Mouse (Mus musculus): ENCODE measurements at regions not wholly inside any gene's neighbourhood (a gene's known extent, or its start where the extent isn't known, plus 50 kb on each side); places are given as distances from the start of the nearest gene placed in this dataset.

GRCm38 (mm10) chrX:19219301-19219700 lies 261.8 kb downstream of the Tex13c3 start:
- Histone ChIP-seq H3K4me1 (ENCODE audit: control insufficient read depth, insufficient read depth, low read length) (no peaks in the 10 kb centered on the region), H3K27ac (replicated peaks; ENCODE audit: low read depth, low read length) (no peak overlapping the region), H3K9ac (replicated peaks; ENCODE audit: low read length) (no peak overlapping the region), H3K27me3 (ENCODE audit: control insufficient read depth, insufficient read depth, low read length) (no peaks in the 10 kb centered on the region), H3K9me3 (ENCODE audit: control insufficient read depth, low read length) (no peaks in the 10 kb centered on the region), H3K36me3 (ENCODE audit: control insufficient read depth, insufficient read depth, low read length) (no peaks in the 10 kb centered on the region), H3K4me2 (ENCODE audit: low read length) (no peak overlapping the region), H3K4me3 (replicated peaks; ENCODE audit: low read depth, low read length) (no peak overlapping the region)
- ATAC-seq (ENCODE audit: low FRiP score, low TSS enrichment) (no peak), DNase-seq (no peak)
- WGBS, result 95% methylated on average over 2 of the region's 2 CpGs

GRCm38 (mm10) chrX:19206420-19206819 lies 274.7 kb downstream of the Tex13c3 start:
- no peaks in the 10 kb centered on the region for H3K27me3 ChIP-seq (ENCODE audit: control insufficient read depth, insufficient read depth, low read length)
- no peak overlapping the region for H3K4me2 ChIP-seq (ENCODE audit: low read length)
- no peak overlapping the region for H3K9ac ChIP-seq (replicated peaks; ENCODE audit: low read length)
- WGBS, result 88% methylated on average over 1 of the region's 1 CpGs
- H3K27ac ChIP-seq (replicated peaks; ENCODE audit: low read depth, low read length), result no peak overlapping the region
- no peaks in the 10 kb centered on the region for H3K36me3 ChIP-seq (ENCODE audit: control insufficient read depth, insufficient read depth, low read length)
- H3K4me3 ChIP-seq (replicated peaks; ENCODE audit: low read depth, low read length), result no peak overlapping the region
- H3K4me1 ChIP-seq (ENCODE audit: control insufficient read depth, insufficient read depth, low read length), result no peaks in the 10 kb centered on the region
- no peak for ATAC-seq (ENCODE audit: low FRiP score, low TSS enrichment)
- no peaks in the 10 kb centered on the region for H3K9me3 ChIP-seq (ENCODE audit: control insufficient read depth, low read length)
- DNase-seq, result no peak

DNA sequence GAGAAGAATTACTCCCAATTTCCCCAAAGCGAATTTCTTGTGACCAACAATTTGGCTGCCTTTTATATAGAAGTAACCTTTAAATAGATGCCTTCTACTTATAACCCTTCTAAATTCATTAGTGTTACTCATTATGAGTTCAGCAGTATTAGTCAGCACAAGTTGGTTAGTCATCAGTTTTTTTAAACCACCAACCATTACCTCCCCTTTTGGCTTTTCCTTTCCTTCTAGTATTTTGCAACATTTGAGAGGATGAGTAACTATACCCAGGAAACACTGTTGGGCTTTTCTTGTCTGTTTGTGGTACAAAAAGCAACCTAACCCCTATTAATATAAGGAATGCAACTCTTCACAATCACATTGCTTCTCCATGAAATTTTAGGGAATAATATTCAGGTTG lies 278.6 kb downstream of the Tex13c3 start:
- H3K4me3 ChIP-seq (replicated peaks; ENCODE audit: low read depth, low read length), result no peak overlapping the region
- WGBS, result 98% methylated on average over 1 of the region's 1 CpGs
- no peak overlapping the region for H3K4me2 ChIP-seq (ENCODE audit: low read length)
- no peak overlapping the region for H3K27ac ChIP-seq (replicated peaks; ENCODE audit: low read depth, low read length)
- H3K9me3 ChIP-seq (ENCODE audit: control insufficient read depth, low read length), result no peaks in the 10 kb centered on the region
- DNase-seq, result no peak
- H3K9ac ChIP-seq (replicated peaks; ENCODE audit: low read length), result no peak overlapping the region
- ATAC-seq (ENCODE audit: low FRiP score, low TSS enrichment), result no peak
- no peaks in the 10 kb centered on the region for H3K4me1 ChIP-seq (ENCODE audit: control insufficient read depth, insufficient read depth, low read length)
- H3K36me3 ChIP-seq (ENCODE audit: control insufficient read depth, insufficient read depth, low read length), result no peaks in the 10 kb centered on the region
- H3K27me3 ChIP-seq (ENCODE audit: control insufficient read depth, insufficient read depth, low read length), result no peaks in the 10 kb centered on the region

DNA sequence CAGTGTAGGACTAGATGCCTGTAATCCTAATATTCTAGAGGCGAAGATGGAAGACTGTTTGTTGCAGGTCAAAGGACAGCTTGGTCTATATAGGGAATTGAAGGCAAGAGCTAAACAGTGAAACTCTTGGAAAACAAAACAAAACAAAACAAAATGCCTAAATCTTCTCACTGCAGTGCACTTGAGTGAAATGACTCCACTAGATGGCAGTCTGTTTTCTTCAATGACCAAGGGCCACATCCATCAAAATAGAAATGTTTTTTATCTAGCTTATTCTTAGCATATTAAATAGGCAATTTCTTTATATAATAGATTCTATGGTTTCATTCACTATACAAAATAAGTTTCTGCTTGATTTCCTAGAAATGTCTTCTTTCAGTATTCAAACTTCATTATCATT lies 279.7 kb downstream of the Tex13c3 start:
- Histone ChIP-seq H3K4me3 (replicated peaks; ENCODE audit: low read depth, low read length) (no peak overlapping the region), H3K9ac (replicated peaks; ENCODE audit: low read length) (no peak overlapping the region), H3K27me3 (ENCODE audit: control insufficient read depth, insufficient read depth, low read length) (no peaks in the 10 kb centered on the region), H3K9me3 (ENCODE audit: control insufficient read depth, low read length) (no peaks in the 10 kb centered on the region), H3K36me3 (ENCODE audit: control insufficient read depth, insufficient read depth, low read length) (no peaks in the 10 kb centered on the region), H3K27ac (replicated peaks; ENCODE audit: low read depth, low read length) (no peak overlapping the region), H3K4me2 (ENCODE audit: low read length) (no peak overlapping the region), H3K4me1 (ENCODE audit: control insufficient read depth, insufficient read depth, low read length) (no peaks in the 10 kb centered on the region)
- WGBS, result 79% methylated on average over 1 of the region's 1 CpGs
- DNase-seq (peak; percentile 2), ATAC-seq (ENCODE audit: low FRiP score, low TSS enrichment) (no peak)

DNA sequence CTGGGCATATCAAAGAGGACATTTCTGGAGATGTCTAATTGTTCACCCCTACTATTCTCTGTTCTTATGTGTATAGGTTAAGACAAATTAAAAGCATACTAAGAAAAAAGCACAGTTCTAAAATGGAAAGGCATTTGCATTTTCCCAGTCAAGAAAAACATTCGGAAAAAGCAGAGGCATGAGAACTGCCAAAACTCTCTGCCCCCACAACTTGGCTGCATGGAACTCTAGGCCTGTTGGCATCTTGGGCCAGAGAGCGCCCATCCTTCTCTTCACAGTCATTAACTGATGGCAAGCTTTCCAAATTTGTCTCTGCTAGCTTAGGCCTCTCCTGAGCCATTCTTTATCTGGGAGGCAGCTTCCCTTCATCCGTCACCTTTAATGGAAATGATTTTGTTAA lies 281.6 kb downstream of the Tex13c3 start:
- H3K4me1 ChIP-seq (ENCODE audit: control insufficient read depth, insufficient read depth, low read length), result no peaks in the 10 kb centered on the region
- DNase-seq (no peak), ATAC-seq (ENCODE audit: low FRiP score, low TSS enrichment) (no peak)
- no peaks in the 10 kb centered on the region for H3K27me3 ChIP-seq (ENCODE audit: control insufficient read depth, insufficient read depth, low read length)
- H3K4me3 ChIP-seq (replicated peaks; ENCODE audit: low read depth, low read length), result no peak overlapping the region
- no peaks in the 10 kb centered on the region for H3K36me3 ChIP-seq (ENCODE audit: control insufficient read depth, insufficient read depth, low read length)
- no peak overlapping the region for H3K27ac ChIP-seq (replicated peaks; ENCODE audit: low read depth, low read length)
- no peak overlapping the region for H3K4me2 ChIP-seq (ENCODE audit: low read length)
- H3K9me3 ChIP-seq (ENCODE audit: control insufficient read depth, low read length), result no peaks in the 10 kb centered on the region
- no peak overlapping the region for H3K9ac ChIP-seq (replicated peaks; ENCODE audit: low read length)
- WGBS, result 90% methylated on average over 3 of the region's 3 CpGs

- WGBS, result 82% methylated on average over 2 of the region's 2 CpGs
- no peak overlapping the region for H3K27ac ChIP-seq (replicated peaks; ENCODE audit: low read depth, low read length)
- ATAC-seq (ENCODE audit: low FRiP score, low TSS enrichment), result no peak
Observed at GRCm38 (mm10) chrX:19168983-19169382, 312.1 kb downstream of the Tex13c3 start.

GRCm38 (mm10) chrX:19168546-19168945 lies 312.6 kb downstream of the Tex13c3 start:
- Histone ChIP-seq H3K27ac (replicated peaks; ENCODE audit: low read depth, low read length) (no peak overlapping the region), H3K4me1 (ENCODE audit: control insufficient read depth, insufficient read depth, low read length) (no peaks in the 10 kb centered on the region), H3K4me3 (replicated peaks; ENCODE audit: low read depth, low read length) (no peak overlapping the region), H3K9me3 (ENCODE audit: control insufficient read depth, low read length) (no peaks in the 10 kb centered on the region), H3K4me2 (ENCODE audit: low read length) (no peak overlapping the region), H3K36me3 (ENCODE audit: control insufficient read depth, insufficient read depth, low read length) (no peaks in the 10 kb centered on the region), H3K9ac (replicated peaks; ENCODE audit: low read length) (no peak overlapping the region), H3K27me3 (ENCODE audit: control insufficient read depth, insufficient read depth, low read length) (no peaks in the 10 kb centered on the region)
- DNase-seq, result no peak
- 83% methylated on average over 5 of the region's 5 CpGs for WGBS
- no peak for ATAC-seq (ENCODE audit: low FRiP score, low TSS enrichment)

More at GRCm38 (mm10) chrX:19168983-19169382, 312.1 kb downstream of the Tex13c3 start:
- DNase-seq, result no peak
- H3K27me3 ChIP-seq (ENCODE audit: control insufficient read depth, insufficient read depth, low read length), result no peaks in the 10 kb centered on the region
- H3K4me2 ChIP-seq (ENCODE audit: low read length), result no peak overlapping the region
- H3K9me3 ChIP-seq (ENCODE audit: control insufficient read depth, low read length), result no peaks in the 10 kb centered on the region
- H3K36me3 ChIP-seq (ENCODE audit: control insufficient read depth, insufficient read depth, low read length), result no peaks in the 10 kb centered on the region
- H3K4me3 ChIP-seq (replicated peaks; ENCODE audit: low read depth, low read length), result no peak overlapping the region
- H3K4me1 ChIP-seq (ENCODE audit: control insufficient read depth, insufficient read depth, low read length), result no peaks in the 10 kb centered on the region
- no peak overlapping the region for H3K9ac ChIP-seq (replicated peaks; ENCODE audit: low read length)

DNA sequence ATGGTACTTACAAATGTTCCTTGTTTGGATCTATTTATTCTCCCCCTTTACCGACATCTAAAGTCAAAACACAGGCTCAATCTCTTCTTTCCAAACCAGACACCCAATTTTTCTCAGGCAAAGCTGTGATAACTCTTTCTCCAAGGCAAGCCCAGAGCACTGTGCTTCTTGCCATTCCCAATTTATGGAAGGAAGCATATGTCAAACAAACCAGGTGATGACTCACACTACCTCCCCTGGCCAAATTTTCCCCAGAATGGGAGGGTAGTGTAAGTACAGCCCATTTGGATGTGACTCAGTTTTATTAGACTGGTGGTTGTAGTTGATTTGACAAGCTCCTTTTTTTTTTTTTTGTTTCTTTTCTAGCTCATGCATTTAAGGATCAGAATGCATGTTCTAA lies 313.0 kb downstream of the Tex13c3 start:
- Histone ChIP-seq H3K27ac (replicated peaks; ENCODE audit: low read depth, low read length) (no peak overlapping the region), H3K9me3 (ENCODE audit: control insufficient read depth, low read length) (no peaks in the 10 kb centered on the region), H3K4me3 (replicated peaks; ENCODE audit: low read depth, low read length) (no peak overlapping the region), H3K4me2 (ENCODE audit: low read length) (no peak overlapping the region), H3K9ac (replicated peaks; ENCODE audit: low read length) (no peak overlapping the region), H3K36me3 (ENCODE audit: control insufficient read depth, insufficient read depth, low read length) (no peaks in the 10 kb centered on the region), H3K4me1 (ENCODE audit: control insufficient read depth, insufficient read depth, low read length) (no peaks in the 10 kb centered on the region), H3K27me3 (ENCODE audit: control insufficient read depth, insufficient read depth, low read length) (no peaks in the 10 kb centered on the region)
- 77% methylated on average over 1 of the region's 1 CpGs for WGBS
- no peak for ATAC-seq (ENCODE audit: low FRiP score, low TSS enrichment)
- no peak for DNase-seq

DNA sequence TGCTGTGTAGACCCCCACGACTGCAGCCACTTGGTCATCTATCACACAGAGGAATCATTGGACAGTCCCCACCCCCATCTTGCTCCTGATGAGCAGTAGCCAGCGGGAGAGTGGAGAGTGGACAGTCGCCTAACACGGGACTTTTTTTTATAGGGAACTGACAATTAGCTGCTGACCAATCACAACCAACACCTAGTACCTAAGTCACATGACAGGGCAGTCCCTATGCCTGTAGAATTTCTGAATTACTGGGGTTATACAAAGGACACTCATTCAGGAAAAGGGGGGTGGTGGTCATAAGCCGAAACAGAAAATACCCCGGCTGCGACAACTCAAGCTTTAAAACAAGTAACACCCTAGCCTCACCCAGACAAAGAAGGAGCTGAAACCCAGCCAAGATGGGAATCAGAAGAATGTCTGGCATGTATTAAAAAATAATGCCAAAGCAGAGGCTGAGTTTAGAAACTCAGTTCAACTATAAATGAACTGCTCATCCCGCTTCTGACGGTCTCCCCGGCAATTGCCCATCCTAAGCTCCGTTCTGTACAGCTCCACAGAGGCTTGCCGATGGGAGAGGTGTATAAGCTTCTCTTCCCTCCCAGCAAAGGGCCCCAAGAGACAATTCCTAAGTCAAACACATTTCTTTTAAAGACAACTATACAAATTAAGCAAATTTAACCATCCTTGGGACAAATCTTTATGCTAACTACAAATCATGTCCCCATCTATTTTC lies 313.8 kb downstream of the Tex13c3 start:
- Histone ChIP-seq H3K4me2 (ENCODE audit: low read length) (peak overlapping the region; percentile 40), H3K9ac (replicated peaks; ENCODE audit: low read length) (no peak overlapping the region)

More for the DNA sequence above, 313.8 kb downstream of the Tex13c3 start:
- Histone ChIP-seq H3K4me1 (ENCODE audit: control insufficient read depth, insufficient read depth, low read length) (no peaks in the 10 kb centered on the region), H3K27me3 (ENCODE audit: control insufficient read depth, insufficient read depth, low read length) (no peaks in the 10 kb centered on the region), H3K36me3 (ENCODE audit: control insufficient read depth, insufficient read depth, low read length) (no peaks in the 10 kb centered on the region), H3K4me3 (replicated peaks; ENCODE audit: low read depth, low read length) (0 out of 2 replicates have a peak overlapping the region, but pooled peaks have one; percentile 15), H3K9me3 (ENCODE audit: control insufficient read depth, low read length) (no peaks in the 10 kb centered on the region), H3K27ac (replicated peaks; ENCODE audit: low read depth, low read length) (no peak overlapping the region)
- ATAC-seq (ENCODE audit: low FRiP score, low TSS enrichment), result peak; percentile 55; the same call in 1 of the 2 replicates
- 64% methylated on average over 12 of the region's 12 CpGs for WGBS
- peak; percentile 12 for DNase-seq
